Mouse (Mus musculus): Measurements from ENCODE around the gene Mex3d. TPM values are rescaled to one million over a fixed set of nuclear protein-coding genes. Genes with fewer than 3 reads are reported as not detected.

The Mex3d gene
- polyA plus RNA-seq, 1 experiment from 2014 or later, result 7.7 TPM

DNA sequence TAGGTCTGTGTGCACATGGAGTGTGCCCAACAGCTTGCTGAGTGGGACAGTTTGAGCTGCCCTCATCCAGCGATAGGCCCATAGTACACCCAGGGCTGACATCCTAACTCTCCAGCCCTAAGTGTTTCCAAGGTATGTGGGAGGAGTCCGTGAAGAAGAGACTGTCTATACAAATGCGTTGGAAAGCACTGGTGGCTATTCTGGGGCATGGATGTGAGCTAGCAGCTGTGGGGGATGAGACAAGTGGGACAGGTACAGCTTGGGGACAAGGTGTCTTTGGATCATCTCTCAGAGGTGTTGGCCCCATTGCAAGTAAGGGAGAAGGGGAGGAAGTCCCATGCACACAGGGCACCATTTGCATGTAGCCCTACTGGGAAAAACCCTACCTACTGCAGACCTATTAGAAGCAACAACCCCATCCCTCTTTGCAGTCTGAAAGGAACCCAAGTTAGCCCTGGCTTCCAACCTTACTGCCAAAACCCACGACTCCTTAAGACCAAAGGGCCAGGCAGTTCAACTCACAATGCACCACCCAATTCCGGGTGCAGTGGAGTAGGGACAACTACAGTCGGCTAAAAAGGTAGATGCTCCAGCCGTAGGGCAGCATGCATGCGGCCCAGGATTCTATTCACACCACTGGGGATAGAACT is 10.2 kb upstream of the Mex3d start:
- 37% methylated on average over 8 of the region's 8 CpGs for WGBS

DNA sequence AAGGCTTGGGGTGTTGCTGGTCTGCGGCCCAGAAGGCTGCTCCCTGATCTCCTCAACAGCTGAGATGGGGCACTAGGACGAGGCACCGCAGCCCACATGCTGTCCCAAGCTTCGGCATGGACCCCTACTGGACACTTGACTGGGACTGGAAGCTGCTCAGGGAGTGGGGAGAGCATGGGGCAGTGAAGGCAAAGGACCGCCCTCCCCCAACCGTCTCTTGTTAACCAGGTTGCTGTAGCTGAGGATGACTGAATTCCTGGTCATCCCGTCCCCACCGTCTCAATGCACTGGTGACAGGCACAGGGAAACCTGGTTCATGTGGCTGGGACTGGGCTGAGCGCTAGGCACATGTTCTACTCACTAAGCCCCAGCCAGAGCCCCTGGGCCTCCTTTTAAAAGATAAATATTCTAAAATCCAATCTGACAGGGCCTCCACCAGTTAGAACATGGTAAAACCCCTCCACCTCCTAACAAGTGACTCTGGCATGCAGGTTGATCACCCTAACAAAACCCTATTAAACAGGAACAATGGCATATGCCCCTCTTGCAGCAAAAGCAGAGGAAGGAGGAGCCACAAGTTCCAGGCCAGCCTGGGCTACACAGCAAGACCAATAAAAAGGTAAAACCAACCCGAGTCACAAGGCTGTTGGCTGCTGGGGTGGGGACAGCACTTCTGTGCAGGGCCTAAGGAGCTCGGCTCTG is 9.5 kb upstream of the Mex3d start:
- Histone ChIP-seq H3K27ac (ENCODE audit: low read length) (peak overlapping the region; percentile 39; the same call in 1 of the 2 replicates), H3K27me3 (ENCODE audit: control insufficient read depth, insufficient read depth, low read length) (no peaks in the 10 kb centered on the region), H3K36me3 (ENCODE audit: control insufficient read depth, insufficient read depth, low read length) (peaks cover 49% of the 10 kb centered on the region), H3K4me3 (ENCODE audit: low read depth, low read length) (peak overlapping the region; percentile 71; the same call in 1 of the 2 replicates), H3K4me1 (ENCODE audit: control insufficient read depth, insufficient read depth, low read length) (peaks cover 22% of the 10 kb centered on the region), H3K9ac (replicated peaks; ENCODE audit: low read depth, low read length) (peak overlapping the region; percentile 19; the same call in 1 of the 2 replicates), H3K9me3 (ENCODE audit: control insufficient read depth, low read depth, low read length) (no peaks in the 10 kb centered on the region), H3K4me2 (replicated peaks; ENCODE audit: low read depth, low read length) (peak overlapping the region; percentile 88)
- 82% methylated on average over 11 of the region's 11 CpGs for WGBS
- ATAC-seq (ENCODE audit: insufficient number of reproducible peaks, insufficient read depth, low FRiP score, low read depth), result no peak

More for the DNA sequence above, 10.2 kb upstream of the Mex3d start:
- Histone ChIP-seq H3K27ac (ENCODE audit: low read length) (peak overlapping the region; percentile 100; the same call in 1 of the 2 replicates), H3K36me3 (ENCODE audit: control insufficient read depth, insufficient read depth, low read length) (peaks cover 48% of the 10 kb centered on the region), H3K4me2 (replicated peaks; ENCODE audit: low read depth, low read length) (peak overlapping the region; percentile 88), H3K9me3 (ENCODE audit: control insufficient read depth, low read depth, low read length) (no peaks in the 10 kb centered on the region), H3K4me3 (ENCODE audit: low read depth, low read length) (peak overlapping the region; percentile 71), H3K4me1 (ENCODE audit: control insufficient read depth, insufficient read depth, low read length) (peaks cover 22% of the 10 kb centered on the region), H3K27me3 (ENCODE audit: control insufficient read depth, insufficient read depth, low read length) (no peaks in the 10 kb centered on the region), H3K9ac (replicated peaks; ENCODE audit: low read depth, low read length) (peak overlapping the region; percentile 94)
- ATAC-seq (ENCODE audit: insufficient number of reproducible peaks, insufficient read depth, low FRiP score, low read depth), result no peak

DNA sequence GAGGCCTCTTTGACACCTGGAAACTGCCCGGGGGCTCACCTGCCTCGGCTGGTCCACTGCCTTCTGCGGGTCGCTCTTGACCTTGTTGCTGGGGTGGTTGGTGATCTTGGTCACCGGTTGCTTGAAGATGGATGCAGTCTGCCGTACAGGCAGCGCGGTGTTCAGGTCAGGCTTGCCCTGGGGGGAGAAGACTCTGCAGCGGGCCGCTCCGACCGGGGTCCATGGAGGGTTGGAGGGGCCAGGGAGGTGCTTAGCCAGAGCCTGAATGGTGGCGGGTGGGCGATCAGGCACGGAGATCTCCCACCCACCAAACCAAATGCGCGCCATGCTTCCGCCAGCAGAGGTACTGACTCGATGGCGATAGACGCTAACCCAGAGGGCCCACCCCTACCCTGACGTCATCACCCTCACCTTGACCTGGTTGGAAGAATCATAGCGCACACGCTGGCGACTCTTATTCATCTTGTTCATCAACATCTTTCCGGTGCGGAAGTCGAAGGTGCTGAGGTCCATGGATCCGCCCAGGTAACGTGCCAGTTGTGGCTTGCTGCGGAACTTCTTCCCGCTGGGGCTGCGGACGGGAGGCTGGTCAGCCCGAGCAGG is 7.7 kb upstream of the Mex3d start:
- H3K36me3 ChIP-seq (ENCODE audit: control insufficient read depth, insufficient read depth, low read length), result peaks cover 55% of the 10 kb centered on the region
- no peak overlapping the region for H3K4me3 ChIP-seq (ENCODE audit: low read depth, low read length)
- WGBS, result 93% methylated on average over 35 of the region's 35 CpGs
- no peaks in the 10 kb centered on the region for H3K9me3 ChIP-seq (ENCODE audit: control insufficient read depth, low read depth, low read length)
- ATAC-seq (ENCODE audit: insufficient number of reproducible peaks, insufficient read depth, low FRiP score, low read depth), result no peak
- H3K4me2 ChIP-seq (replicated peaks; ENCODE audit: low read depth, low read length), result no peak overlapping the region
- no peaks in the 10 kb centered on the region for H3K27me3 ChIP-seq (ENCODE audit: control insufficient read depth, insufficient read depth, low read length)
- peaks cover 14% of the 10 kb centered on the region for H3K4me1 ChIP-seq (ENCODE audit: control insufficient read depth, insufficient read depth, low read length)
- H3K27ac ChIP-seq (ENCODE audit: low read length), result no peak overlapping the region
- H3K9ac ChIP-seq (replicated peaks; ENCODE audit: low read depth, low read length), result no peak overlapping the region

DNA sequence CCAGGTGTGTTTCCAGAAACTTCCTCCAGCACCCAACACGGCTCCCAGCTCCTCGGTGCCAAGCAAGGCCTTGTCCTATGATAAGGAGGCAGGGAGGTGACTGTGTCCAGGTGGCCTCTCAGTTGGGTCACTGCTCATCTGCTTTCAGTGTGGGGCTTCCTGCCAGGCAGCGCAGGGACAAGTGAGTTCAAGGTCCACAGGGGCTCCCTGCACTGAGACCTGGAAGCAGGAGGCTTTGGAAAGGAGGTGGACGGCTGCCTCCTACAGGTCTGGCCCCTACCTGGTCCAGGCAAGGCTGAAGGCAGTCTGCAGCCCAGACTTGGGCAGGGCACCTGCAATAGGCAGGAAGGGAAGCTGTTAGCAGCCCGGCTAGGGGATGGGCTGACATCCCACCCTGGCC is 5.2 kb upstream of the Mex3d start:
- Histone ChIP-seq H3K27me3 (ENCODE audit: control insufficient read depth, insufficient read depth, low read length) (no peaks in the 10 kb centered on the region), H3K4me1 (ENCODE audit: control insufficient read depth, insufficient read depth, low read length) (peaks cover 13% of the 10 kb centered on the region), H3K27ac (ENCODE audit: low read length) (no peak overlapping the region), H3K4me2 (replicated peaks; ENCODE audit: low read depth, low read length) (no peak overlapping the region), H3K9ac (replicated peaks; ENCODE audit: low read depth, low read length) (no peak overlapping the region), H3K9me3 (ENCODE audit: control insufficient read depth, low read depth, low read length) (no peaks in the 10 kb centered on the region), H3K4me3 (ENCODE audit: low read depth, low read length) (no peak overlapping the region), H3K36me3 (ENCODE audit: control insufficient read depth, insufficient read depth, low read length) (peaks cover 59% of the 10 kb centered on the region)
- ATAC-seq (ENCODE audit: insufficient number of reproducible peaks, insufficient read depth, low FRiP score, low read depth), result no peak
- WGBS, result 90% methylated on average over 5 of the region's 5 CpGs

DNA sequence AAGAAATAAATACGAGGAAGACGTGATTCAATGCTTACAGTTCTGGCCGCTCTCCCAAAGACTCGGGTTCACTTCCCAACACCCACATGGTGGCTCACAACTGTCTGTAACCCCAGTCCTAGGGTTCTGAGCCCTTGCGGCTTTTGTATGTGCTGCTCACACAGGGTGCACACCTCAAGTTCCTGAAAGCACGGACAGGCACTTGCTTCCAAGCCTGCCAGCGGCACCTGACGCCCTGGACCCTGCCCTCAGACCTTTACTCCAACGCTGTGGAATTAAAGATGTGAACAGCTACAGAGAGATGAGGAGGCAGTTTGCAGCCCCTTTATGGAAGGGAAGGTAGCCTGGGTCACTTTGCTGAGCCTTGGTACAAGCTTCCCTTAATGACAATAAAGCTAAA is 3.2 kb upstream of the Mex3d start:
- Histone ChIP-seq H3K4me3 (ENCODE audit: low read depth, low read length) (no peak overlapping the region), H3K4me1 (ENCODE audit: control insufficient read depth, insufficient read depth, low read length) (peaks cover 3% of the 10 kb centered on the region; the same call in 1 of the 2 replicates), H3K4me2 (replicated peaks; ENCODE audit: low read depth, low read length) (no peak overlapping the region), H3K36me3 (ENCODE audit: control insufficient read depth, insufficient read depth, low read length) (peaks cover 57% of the 10 kb centered on the region), H3K9ac (replicated peaks; ENCODE audit: low read depth, low read length) (no peak overlapping the region), H3K9me3 (ENCODE audit: control insufficient read depth, low read depth, low read length) (no peaks in the 10 kb centered on the region), H3K27ac (ENCODE audit: low read length) (no peak overlapping the region), H3K27me3 (ENCODE audit: control insufficient read depth, insufficient read depth, low read length) (no peaks in the 10 kb centered on the region)
- ATAC-seq (ENCODE audit: insufficient number of reproducible peaks, insufficient read depth, low FRiP score, low read depth), result no peak
- WGBS, result 73% methylated on average over 9 of the region's 9 CpGs

DNA sequence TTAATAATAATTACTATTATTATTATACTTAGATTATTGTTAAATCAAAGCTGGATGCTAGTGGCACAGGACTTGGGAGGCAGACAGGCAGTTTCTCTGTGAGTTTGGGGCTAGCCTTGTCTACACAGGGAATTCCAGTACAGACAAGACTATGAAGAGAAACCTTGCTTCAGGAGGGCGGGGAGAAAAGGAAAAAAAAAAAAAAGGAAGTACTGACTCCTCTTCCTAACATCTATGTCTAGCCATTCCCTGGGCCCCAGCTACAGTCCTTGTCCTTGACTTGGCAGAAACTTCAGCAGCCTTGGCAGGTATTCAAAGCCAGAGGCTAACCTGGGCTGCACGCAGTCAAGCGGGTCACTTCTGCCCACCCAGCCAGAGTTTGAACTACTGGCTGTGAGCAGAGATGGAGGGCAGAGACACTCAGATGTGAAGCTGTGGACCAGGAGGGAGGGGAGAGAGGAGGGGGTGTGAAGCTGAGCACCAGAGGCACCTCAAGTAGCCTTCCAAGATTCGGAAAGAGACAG is 1.8 kb upstream of the Mex3d start:
- H3K27ac ChIP-seq (ENCODE audit: low read length), result no peak overlapping the region
- H3K4me2 ChIP-seq (replicated peaks; ENCODE audit: low read depth, low read length), result no peak overlapping the region
- H3K9ac ChIP-seq (replicated peaks; ENCODE audit: low read depth, low read length), result no peak overlapping the region
- no peak for ATAC-seq (ENCODE audit: insufficient number of reproducible peaks, insufficient read depth, low FRiP score, low read depth)
- WGBS, result 62% methylated on average over 4 of the region's 4 CpGs
- peaks cover 48% of the 10 kb centered on the region for H3K36me3 ChIP-seq (ENCODE audit: control insufficient read depth, insufficient read depth, low read length)
- no peak overlapping the region for H3K4me3 ChIP-seq (ENCODE audit: low read depth, low read length)
- peaks cover 16% of the 10 kb centered on the region for H3K4me1 ChIP-seq (ENCODE audit: control insufficient read depth, insufficient read depth, low read length)
- H3K9me3 ChIP-seq (ENCODE audit: control insufficient read depth, low read depth, low read length), result no peaks in the 10 kb centered on the region
- no peaks in the 10 kb centered on the region for H3K27me3 ChIP-seq (ENCODE audit: control insufficient read depth, insufficient read depth, low read length)

DNA sequence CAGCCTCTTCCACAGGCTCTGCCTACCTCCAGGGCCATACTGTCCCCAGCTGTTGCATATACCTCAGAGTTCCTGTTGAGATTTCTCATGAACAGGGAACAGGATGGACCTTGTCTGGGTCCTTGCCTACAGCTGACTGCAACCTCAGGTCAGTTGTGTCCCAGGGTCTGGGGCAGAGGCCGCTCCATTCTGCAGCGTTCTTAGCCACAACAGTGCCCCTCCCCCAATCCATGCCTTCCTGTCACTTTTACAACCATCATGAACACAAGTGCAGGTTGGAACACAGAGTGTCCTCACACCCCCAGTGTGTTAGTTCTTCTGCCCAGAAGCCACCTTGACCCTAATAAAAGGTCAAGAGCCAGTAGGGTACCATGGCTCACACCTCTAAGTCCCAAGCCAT is 1.3 kb upstream of the Mex3d start:
- Histone ChIP-seq H3K27ac (ENCODE audit: low read length) (no peak overlapping the region), H3K4me3 (ENCODE audit: low read depth, low read length) (no peak overlapping the region), H3K27me3 (ENCODE audit: control insufficient read depth, insufficient read depth, low read length) (no peaks in the 10 kb centered on the region), H3K9ac (replicated peaks; ENCODE audit: low read depth, low read length) (no peak overlapping the region), H3K4me1 (ENCODE audit: control insufficient read depth, insufficient read depth, low read length) (peaks cover 17% of the 10 kb centered on the region), H3K4me2 (replicated peaks; ENCODE audit: low read depth, low read length) (no peak overlapping the region), H3K9me3 (ENCODE audit: control insufficient read depth, low read depth, low read length) (no peaks in the 10 kb centered on the region), H3K36me3 (ENCODE audit: control insufficient read depth, insufficient read depth, low read length) (peaks cover 43% of the 10 kb centered on the region)
- WGBS, result 19% methylated on average over 2 of the region's 2 CpGs
- no peak for ATAC-seq (ENCODE audit: insufficient number of reproducible peaks, insufficient read depth, low FRiP score, low read depth)

DNA sequence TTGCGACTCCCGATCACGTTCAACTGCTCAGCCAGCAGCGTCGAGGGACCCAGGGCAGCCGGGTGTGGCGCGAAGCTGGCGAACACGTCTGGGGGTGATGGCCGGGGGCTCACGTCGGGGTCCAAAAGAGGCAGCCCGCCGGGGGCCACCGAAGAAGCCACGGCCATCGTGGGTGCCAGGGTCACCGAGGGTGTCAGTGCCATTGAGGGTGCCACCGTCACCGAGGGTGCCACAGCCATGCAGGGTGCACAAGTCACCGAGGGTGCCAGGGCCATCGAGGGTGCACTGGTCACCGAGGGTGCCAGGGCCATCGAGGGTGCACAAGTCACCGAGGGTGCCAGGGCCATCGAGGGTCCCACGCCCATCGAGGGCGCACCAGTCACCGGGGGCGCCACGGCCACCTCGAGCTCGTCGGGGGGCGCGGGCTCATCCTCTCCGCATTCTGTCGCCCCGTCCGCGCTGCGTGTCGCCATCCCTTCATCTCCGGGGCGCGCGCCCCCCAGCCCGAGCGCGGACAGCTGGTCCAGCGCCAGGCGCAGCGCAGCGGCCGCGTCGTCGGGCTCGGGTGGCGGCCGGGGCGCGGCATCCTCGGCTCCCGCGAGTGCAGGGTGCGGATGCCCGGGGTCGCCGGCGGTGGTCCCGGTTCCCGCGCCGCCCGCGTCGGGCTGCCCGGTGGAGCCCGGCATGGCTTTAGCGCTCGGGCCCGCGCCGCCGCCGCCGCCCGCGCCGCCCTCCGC is 556 bp downstream of the Mex3d start:
- WGBS, result under 1% methylated on average over 93 of the region's 94 CpGs
- Histone ChIP-seq H3K27me3 (ENCODE audit: control insufficient read depth, insufficient read depth, low read length) (no peaks in the 10 kb centered on the region), H3K9ac (replicated peaks; ENCODE audit: low read depth, low read length) (peak overlapping the region; percentile 96), H3K4me2 (replicated peaks; ENCODE audit: low read depth, low read length) (peak overlapping the region; percentile 88), H3K9me3 (ENCODE audit: control insufficient read depth, low read depth, low read length) (no peaks in the 10 kb centered on the region), H3K36me3 (ENCODE audit: control insufficient read depth, insufficient read depth, low read length) (peaks cover 40% of the 10 kb centered on the region), H3K27ac (ENCODE audit: low read length) (peak overlapping the region; percentile 88), H3K4me3 (ENCODE audit: low read depth, low read length) (peak overlapping the region; percentile 87), H3K4me1 (ENCODE audit: control insufficient read depth, insufficient read depth, low read length) (peaks cover 17% of the 10 kb centered on the region)
- no peak for ATAC-seq (ENCODE audit: insufficient number of reproducible peaks, insufficient read depth, low FRiP score, low read depth)

All from stomach, embryonic 14.5 days (tissue).